Mouse (Mus musculus) T-helper 17 cell (primary cell): ENCODE results near the gene Olfr1342.

Source experiments
- in situ Hi-C, 2 experiments: fragments of 300-600 bp; cut with MboI, MseI; formaldehyde crosslinking; loops; 1 replicate in 1 of 2; 2 replicates in 1 of 2; pipeline ENCODE4 v1.15.1; 2025; ENCODE audit warnings: high pct_unique_total_duplicates in 2 of 2

Gene Olfr1342

DNA sequence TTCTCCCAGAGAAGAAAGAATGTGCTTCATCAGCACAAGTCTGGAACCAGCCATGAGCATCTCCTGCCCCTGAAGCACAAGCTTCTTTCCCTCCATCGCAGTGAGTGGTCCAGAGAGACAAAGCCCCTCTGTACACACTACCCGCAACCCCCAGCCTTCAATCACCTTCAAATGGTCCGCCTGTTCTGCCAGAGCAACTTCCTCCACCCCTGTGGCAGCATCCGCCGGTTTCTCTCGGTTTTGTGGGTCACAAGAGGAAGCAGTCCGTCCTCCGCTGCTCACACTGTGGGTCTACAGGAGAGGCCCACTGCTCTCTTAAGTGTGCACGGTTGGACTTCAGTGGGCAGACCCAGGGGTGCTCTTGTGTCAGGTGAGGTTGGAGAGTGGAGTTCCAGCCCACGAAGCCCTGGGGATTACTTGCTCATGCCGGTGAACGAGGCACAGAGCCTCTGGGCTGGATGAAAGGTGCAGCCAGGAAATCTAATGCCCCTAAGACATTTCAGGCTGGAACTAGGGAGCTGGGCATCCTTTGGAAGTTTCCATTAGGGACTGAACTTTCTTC, at the start of gene Olfr1342:
Olfr1342 (minus strand) TSS at position 345 of the 562 bp plus-strand sequence.
- in situ Hi-C loops, result no loop called here

- in situ Hi-C loops, result no loop called here
Observed at GRCm38 (mm10) chr4:118741881-118742280, 49.3 kb upstream of the Olfr1342 start.

GRCm38 (mm10) chr4:118740988-118741698, 48.6 kb upstream of the Olfr1342 start:
- in situ Hi-C loops, result no loop called here

DNA sequence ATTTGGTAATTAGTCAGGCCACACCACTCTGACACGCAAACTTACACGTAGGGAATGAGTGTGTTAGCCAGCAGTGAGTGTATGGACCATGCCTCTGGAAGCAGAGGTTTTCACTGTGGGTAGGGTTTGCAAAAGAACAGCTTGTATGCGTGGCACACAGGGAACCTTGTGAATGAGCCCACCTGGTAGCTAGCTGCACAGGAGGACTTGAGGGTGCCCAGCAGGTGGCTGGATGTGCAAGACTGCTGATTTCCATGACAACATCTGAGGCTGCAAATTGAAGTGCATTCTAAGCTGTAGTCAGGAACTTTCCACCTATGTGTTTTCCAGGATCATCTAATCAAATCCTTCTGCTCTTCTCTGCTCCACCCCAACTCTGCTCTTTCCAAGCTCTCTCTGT, 47.0 kb upstream of the Olfr1342 start:
- in situ Hi-C loops, result no loop called here

DNA sequence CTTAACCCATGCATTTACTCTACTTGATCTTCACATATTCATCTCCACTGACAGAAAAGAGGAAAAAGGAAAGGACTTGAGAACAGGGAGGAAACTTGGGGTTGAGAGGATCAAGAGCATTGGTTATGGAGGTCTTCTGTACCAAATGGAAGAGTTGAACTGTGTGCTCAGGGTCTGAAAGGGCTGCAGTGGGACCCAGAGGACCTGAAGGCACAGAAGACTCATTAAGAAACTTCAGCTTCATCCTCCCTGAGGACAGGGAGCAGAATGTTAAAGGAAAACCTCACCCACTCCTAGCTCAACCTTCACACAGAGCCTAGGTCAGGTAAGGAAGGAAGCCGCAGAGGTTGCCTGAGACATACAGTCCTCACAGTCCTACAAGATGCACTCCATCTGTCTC, 39.3 kb upstream of the Olfr1342 start, which contains the start of gene Olfr1339:
Olfr1339 (plus strand) TSS at position 301 of the 400 bp plus-strand sequence.
- in situ Hi-C loops, result no loop called here

DNA sequence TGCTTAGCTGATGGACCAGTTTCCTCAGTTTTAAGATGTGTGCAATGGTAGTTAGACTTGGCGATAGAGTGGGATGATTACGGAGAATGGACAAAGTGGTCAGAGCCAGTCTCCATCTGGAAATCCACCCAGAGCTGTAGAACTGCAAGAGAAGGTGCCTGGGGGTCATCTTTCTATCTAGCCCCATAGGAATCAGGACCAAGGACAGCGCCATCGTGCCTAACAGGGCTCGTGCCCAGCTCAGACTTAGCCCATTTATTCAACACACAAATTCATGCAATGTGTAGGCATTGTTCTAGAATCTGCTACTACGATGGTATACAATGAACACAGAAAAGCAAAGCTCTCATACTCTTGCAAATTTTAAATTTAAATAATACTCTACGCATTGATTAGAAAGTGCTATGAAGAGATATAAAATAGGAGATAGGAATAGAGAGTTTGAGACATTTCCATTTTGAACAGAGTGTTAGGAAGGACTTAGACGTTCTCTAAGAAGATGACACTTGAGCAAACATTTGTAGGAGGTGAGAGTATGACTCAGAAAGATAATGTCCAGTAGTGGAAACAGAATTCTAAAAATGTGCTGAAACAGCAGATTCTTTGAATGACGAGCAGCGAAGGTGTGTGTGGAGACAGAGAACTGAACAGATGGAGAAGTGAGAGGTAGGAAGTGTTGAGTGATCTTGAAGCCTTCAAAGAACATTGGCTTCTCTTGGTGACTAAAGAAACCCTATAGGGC, 29.4 kb upstream of the Olfr1342 start:
- in situ Hi-C loops, result no loop called here

DNA sequence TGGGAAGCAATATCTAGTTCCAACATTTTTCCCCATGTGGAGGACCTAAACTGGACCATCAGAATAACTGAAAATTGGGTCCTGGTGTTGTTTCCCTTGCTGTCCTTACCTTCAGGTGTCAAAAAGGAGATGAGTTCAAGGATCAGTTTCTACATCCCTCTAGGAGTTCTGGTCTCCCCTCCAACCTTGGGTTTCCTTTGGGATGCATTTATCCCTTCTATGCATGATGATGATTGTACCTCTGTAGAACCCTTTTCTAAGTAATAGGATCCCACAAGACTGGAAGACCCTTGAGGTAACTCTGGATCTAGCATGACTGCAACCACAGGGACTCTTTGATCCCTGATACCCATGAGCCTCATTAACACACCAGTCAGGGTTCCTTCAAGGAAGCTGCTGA, 27.3 kb upstream of the Olfr1342 start, which contains the start of gene Olfr1340:
Olfr1340 (plus strand) TSS at position 301 of the 400 bp plus-strand sequence.
- in situ Hi-C loops, result no loop called here

GRCm38 (mm10) chr4:118711656-118712055, 19.1 kb upstream of the Olfr1342 start:
- in situ Hi-C loops, result no loop called here

DNA sequence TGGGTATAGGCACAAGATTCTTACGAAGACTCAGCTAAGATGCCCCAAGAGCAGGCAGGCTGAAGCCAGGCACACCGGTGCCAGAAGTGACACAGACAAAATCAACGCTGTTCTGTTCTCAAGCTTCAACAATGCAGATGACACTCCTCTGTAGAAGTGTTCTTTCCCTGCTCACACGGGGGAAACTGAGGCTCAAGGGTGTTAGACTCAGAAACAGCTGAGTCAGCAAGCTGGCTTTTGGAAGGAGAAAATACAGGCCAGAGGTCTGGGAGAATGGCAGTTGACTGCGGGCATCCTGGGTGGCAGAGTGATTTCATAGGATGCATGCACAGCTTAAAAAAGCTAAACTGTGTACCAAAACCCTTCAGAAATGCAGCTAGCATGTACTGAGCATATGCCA, 15.5 kb upstream of the Olfr1342 start:
- in situ Hi-C loops, result no loop called here

DNA sequence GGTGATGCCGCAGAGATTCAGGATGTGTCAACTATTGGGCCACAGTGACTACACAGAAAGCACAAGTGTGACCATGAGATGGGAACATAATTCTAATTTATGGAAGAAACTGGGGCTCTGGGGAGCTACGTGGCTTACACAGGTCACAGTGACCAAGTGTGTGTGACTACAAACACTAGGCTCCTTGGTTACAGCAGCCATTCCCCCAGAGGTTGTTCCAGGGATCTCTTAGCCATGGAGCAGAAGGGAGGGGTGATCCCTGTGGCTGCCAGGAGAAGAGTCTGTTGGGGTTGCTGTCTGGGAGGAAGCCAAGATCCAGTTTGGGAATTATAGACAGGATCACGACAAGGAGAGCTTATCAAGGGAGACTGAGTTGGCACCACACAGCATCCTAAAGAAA, 10.7 kb upstream of the Olfr1342 start, which contains the start of gene Olfr1341:
Olfr1341 (plus strand) TSS at position 301 of the 400 bp plus-strand sequence.
- in situ Hi-C loops, result no loop called here

GRCm38 (mm10) chr4:118693812-118694211, 1.3 kb upstream of the Olfr1342 start:
- in situ Hi-C loops, result no loop called here

- in situ Hi-C loops, result no loop called here
Observed at GRCm38 (mm10) chr4:118687086-118687485, 5.5 kb downstream of the Olfr1342 start.

GRCm38 (mm10) chr4:118658652-118659051, 33.9 kb downstream of the Olfr1342 start, which contains the start of gene Olfr62:
Olfr62 (plus strand) TSS chr4:118658952.
- in situ Hi-C loops, result loop anchor here in 1 of 2 experiments (10.0 kb wide), 1 partner anchor 506 kb away; no protein-coding TSS in a partner anchor

GRCm38 (mm10) chr4:118645234-118645633, 47.3 kb downstream of the Olfr1342 start:
- in situ Hi-C loops, result no loop called here

DNA sequence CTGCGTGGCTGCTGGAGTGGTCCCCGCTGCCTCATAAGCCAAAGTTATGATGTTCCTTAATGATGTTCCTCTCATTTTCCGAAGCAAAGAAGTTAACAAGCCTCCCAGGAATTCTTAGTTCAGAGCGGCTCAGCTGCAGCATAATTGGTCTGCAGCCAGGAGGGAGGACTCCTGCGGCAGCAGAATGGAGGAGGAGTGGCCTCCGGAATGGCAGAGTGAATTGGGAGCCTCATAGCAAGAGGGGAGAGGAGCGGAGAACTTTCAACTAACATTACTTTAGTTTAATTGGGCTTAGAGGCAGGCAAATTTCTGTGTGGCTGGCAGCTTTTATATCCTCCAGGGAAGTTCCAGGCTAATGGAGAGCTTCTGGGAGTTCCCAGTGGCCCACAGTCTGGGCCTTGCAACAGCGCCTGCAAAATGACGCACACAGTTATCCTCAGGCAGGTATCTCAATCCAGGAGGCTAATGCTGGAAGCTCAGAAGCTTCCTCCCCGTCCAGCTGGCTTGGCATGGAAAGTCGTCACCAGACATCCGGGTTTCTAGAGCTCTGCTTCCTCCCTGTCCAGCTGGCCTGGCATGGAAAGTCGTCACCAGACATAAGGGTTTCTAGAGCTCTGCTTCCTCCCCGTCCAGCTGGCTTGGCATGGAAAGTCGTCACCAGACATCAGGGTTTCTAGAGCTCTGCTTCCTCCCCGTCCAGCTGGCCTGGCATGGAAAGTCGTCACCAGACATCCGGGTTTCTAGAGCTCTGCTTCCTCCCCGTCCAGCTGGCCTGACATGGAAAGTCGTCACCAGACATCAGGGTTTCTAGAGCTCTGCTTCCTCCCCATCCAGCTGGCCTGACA, 50.0 kb downstream of the Olfr1342 start:
- in situ Hi-C loops, result no loop called here
